Mouse (Mus musculus) bone marrow macrophage, adult 2 months (primary cell): Measurements from ENCODE around the gene Dcaf11.

Source experiments
- CTCF ChIP-seq: IDR thresholded peaks from 2 replicates; pipeline ENCODE4 v1.5.1; 2012; ENCODE audit warnings: low read depth, mild to moderate bottlenecking, low read length, moderate library complexity
- POLR2A ChIP-seq: IDR thresholded peaks from 2 replicates; pipeline ENCODE4 v1.6.1; 2012; ENCODE audit warnings: mild to moderate bottlenecking, low read depth, low read length, borderline replicate concordance

GRCm38 (mm10) chr14:55614565-55615178 lies 54.9 kb downstream of the Dcaf11 start:
- TF ChIP-seq POLR2A (no peak), CTCF (no peak)
